Mouse (Mus musculus): ENCODE results near the gene Cldn15. TPM values are rescaled to one million over a fixed set of nuclear protein-coding genes. Genes with fewer than 3 reads are reported as not detected.

The Cldn15 gene
- 23.5 and 26.0 TPM in 2 replicates for polyA plus RNA-seq (2012; rRNA removed; ENCODE audit: low replicate concordance)

DNA sequence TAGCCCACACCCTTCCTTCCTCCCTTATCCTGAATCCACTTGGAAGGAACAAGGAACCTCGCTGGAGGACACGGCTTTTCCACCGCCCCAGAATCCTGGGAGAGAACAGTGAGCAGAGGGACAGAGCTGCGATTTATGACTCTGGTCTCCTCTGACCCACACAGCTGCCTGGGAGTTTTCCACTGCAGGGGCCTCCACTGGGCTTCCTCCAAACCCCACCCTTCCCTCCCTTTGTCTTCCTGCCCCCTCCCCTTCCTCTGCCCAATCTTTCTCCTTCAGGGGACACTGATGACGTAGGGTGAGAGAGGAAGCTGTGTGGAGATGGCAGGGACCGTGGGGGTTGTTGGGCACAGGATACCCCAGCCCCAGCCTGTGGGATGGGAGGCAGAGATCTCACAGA, at the start of gene Cldn15:
Gene Cldn15 (plus strand): TSS at position 286 of the 400 bp plus-strand sequence.

DNA sequence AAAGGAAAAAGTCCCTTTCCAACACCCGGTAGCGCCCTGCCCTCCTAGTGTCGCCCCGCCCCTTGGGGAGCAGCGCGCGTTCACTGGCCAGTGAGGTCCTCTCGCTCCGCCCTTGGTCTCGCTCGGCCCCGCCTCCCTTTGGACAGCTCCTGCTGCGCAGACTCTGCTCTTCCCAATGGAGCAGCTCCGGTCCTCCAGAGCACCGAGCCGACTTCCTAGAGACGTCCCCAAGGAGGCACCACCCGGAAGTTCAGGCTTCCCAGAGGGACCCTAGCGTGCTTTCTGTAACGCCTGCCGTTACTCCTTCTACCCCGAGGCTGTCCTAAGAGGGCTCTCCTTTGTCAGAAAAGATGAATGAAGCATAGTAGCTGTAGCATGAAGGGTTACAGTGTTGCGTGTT, 13.4 kb upstream of the Cldn15 start, which contains the start of gene Fis1:
Gene Fis1 (plus strand): TSS at position 261 of the 400 bp plus-strand sequence.

DNA sequence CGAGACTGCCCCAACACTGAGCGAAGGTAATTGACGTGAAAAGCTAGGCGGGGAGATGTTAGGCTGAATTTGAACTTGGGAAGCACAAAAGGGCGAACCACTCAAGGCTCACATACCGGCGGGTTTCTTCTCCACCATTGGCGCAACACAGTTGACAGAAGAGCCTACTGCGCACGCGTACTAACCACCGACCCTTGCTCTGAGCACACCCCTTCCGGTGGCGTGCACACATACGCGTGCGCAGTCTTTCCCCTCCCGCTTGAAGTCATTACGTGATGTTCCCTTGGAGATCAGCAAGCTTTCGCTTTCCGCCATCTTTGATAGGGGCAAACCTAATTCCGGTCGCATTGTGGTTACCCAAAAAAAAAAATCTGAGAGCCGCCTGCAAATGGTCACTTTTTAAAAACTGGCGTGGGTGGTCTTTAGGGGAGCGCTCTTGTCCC, 20.3 kb downstream of the Cldn15 start, which contains the start of gene Plod3:
Gene Plod3 (plus strand): TSS at position 325 of the 443 bp plus-strand sequence.

GRCm38 (mm10) chr5:136987934-136988271, 21.5 kb downstream of the Cldn15 start, which contains the start of gene Znhit1:
Gene Znhit1, minus strand, starts transcription at chr5:136988021.

Other genes starting within 250 kb of the Cldn15 start
- 1.4 and 1.6 TPM in 2 replicates for gene Col26a1, start 83.4 kb upstream of the Cldn15 start, polyA plus RNA-seq (2012; rRNA removed; ENCODE audit: low replicate concordance)
- gene Ift22, start 58.5 kb upstream of the Cldn15 start, polyA plus RNA-seq (2012; rRNA removed; ENCODE audit: low replicate concordance), result 8.6 and 14.3 TPM in 2 replicates
- 140 and 194 TPM in 2 replicates for gene Fis1, start 13.3 kb upstream of the Cldn15 start, polyA plus RNA-seq (2012; rRNA removed; ENCODE audit: low replicate concordance)
- 72.8 and 79.7 TPM in 2 replicates for gene Plod3, start 20.4 kb downstream of the Cldn15 start, polyA plus RNA-seq (2012; rRNA removed; ENCODE audit: low replicate concordance)
- 80.0 and 135 TPM in 2 replicates for gene Znhit1, start 21.4 kb downstream of the Cldn15 start, polyA plus RNA-seq (2012; rRNA removed; ENCODE audit: low replicate concordance)
- not detected in 2 replicates for gene Vgf, start 59.8 kb downstream of the Cldn15 start, polyA plus RNA-seq (2012; rRNA removed; ENCODE audit: low replicate concordance)
- 48.3 and 50.1 TPM in 2 replicates for gene Ap1s1, start 79.5 kb downstream of the Cldn15 start, polyA plus RNA-seq (2012; rRNA removed; ENCODE audit: low replicate concordance)
- 3.0 and 4.1 TPM in 2 replicates for gene Serpine1, start 105.7 kb downstream of the Cldn15 start, polyA plus RNA-seq (2012; rRNA removed; ENCODE audit: low replicate concordance)
- gene Trim56, start 149.6 kb downstream of the Cldn15 start, polyA plus RNA-seq (2012; rRNA removed; ENCODE audit: low replicate concordance), result 8.4 and 26.4 TPM in 2 replicates
- not detected in 2 replicates for gene Muc3, start 182.7 kb downstream of the Cldn15 start, polyA plus RNA-seq (2012; rRNA removed; ENCODE audit: low replicate concordance)
- 1.5 and 2.9 TPM in 2 replicates for gene Muc3a, start 245.8 kb downstream of the Cldn15 start, polyA plus RNA-seq (2012; rRNA removed; ENCODE audit: low replicate concordance)